Mouse (Mus musculus) gastrocnemius, adult 18-20 months (tissue): ENCODE data around the gene Rasal2. TPM values are rescaled to one million over a fixed set of nuclear protein-coding genes. Genes with fewer than 3 reads are reported as not detected.

ENCODE experiments used
- total RNA-seq, 2 experiments: library from RNA; stranded (reverse); gene quantifications; 2 replicates each; pipeline ENCODE4 v1.2.3; 2021

The Rasal2 gene
- total RNA-seq, 2 experiments from 2014 or later: 5.6 to 6.5 TPM

Other genes starting within 250 kb of the Rasal2 start
- gene Cryzl2, start 46.0 kb upstream of the Rasal2 start, total RNA-seq: under 1 TPM; 0.43 to 0.76 TPM
- gene Sec16b, start 94.1 kb upstream of the Rasal2 start, total RNA-seq: under 1 TPM; 0.52 to 0.66 TPM